Mouse (Mus musculus) stomach, postnatal 0 days (tissue): ENCODE results near the gene Ppp1r27.

Experiments
- CTCF ChIP-seq: IDR thresholded peaks from 2 replicates; pipeline ENCODE4 v1.5.1; 2016; ENCODE audit warnings: antibody characterized with exemption, low read depth, mild to moderate bottlenecking, moderate library complexity
- EP300 ChIP-seq: optimal IDR thresholded peaks from 2 replicates; pipeline ENCODE3; 2016; ENCODE audit warnings: antibody characterized with exemption

GRCm38 (mm10) chr11:120560952-120561728 lies 10.2 kb upstream of the Ppp1r27 start:
- TF ChIP-seq EP300 (no peak), CTCF (no peak)
